Mouse (Mus musculus): ENCODE measurements around the gene Dtl.

GRCm38 (mm10) chr1:191517969-191518368 lies 57.4 kb downstream of the Dtl start:
- TF ChIP-seq CTCF (IDR thresholded peaks at IDR 0.05; ENCODE audit: borderline replicate concordance, control insufficient read depth, extremely low read depth, insufficient read depth, low read length, poor library complexity) (peak; percentile 58; the same call in 1 of the 2 replicates), POLR2A (IDR thresholded peaks at IDR 0.05; ENCODE audit: control insufficient read depth, extremely low read depth, insufficient read depth, low read length, poor library complexity) (0 out of 2 replicates have a peak, but pooled peaks have one; percentile 27)

All from thymus, adult 2 months (tissue).